Mouse (Mus musculus) cerebellum, adult 18-20 months (tissue): Measurements from ENCODE around the gene Ttc22.
A peak's percentile ranks its signal among the peaks of the same experiment; 100 is the strongest.

Source experiments
- DNase-seq, 2 experiments: peaks; one replicate each; pipeline ENCODE4 v3.0.0; 2021

The Ttc22 gene

DNA sequence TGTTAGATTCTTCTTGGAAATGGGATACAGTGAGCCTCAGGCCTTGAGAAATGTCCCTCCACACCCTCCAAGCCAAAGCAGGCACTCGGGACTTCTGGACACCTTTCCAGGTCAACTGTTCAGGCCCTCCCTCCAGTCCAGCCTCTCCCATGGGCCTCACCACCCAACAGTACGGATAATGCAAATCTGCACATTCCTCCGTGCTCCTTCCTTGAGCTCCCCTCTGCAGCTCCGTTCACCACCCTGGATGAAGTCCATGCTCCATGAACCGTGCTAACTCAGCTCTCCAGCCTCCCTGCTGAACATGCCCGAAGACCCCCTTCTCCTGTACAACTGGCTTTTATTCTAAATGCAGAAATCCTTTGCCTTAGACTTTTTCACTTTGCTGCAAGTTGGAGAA lies 42.5 kb downstream of the Ttc22 start:
- DNase-seq = no peak

DNA sequence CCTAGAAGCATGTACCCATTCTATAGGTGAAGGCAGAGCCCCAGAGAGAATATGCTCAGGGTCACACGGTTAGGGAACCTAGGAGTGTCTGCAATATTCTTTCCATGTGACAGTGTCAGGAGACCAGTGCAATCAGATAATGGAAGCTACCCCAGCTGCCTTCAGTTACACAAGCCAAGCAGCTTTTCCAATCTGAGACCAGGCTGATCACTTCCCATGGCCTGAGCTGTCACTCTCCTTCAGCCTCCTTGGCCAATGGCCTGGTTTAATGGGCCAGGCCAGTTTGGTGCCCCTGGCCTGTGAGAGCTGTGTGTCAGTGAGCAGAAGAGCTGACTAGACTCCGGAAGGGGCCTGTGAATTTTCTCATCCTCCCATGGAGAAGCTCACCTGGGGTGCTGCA lies 43.0 kb downstream of the Ttc22 start:
- no peak for DNase-seq

DNA sequence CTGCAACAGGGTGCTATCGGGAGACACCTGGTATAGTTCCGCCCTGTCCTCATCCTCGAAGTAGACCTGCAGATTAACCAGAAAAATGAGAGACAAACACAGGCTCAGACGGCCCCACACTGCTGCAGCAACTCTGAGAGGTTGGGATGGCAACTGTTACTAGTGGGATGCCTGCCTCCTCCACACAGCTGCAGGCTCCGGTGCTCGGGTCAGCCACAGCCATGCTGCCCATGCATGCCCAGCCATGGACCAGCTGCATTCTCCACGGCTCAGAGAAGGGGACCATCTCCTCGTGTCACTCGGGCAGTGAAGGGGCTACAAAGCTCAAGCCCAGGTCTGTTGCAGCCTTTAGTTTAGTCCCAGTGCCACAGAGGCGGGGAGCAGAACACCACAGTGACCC lies 43.4 kb downstream of the Ttc22 start:
- no peak for DNase-seq

DNA sequence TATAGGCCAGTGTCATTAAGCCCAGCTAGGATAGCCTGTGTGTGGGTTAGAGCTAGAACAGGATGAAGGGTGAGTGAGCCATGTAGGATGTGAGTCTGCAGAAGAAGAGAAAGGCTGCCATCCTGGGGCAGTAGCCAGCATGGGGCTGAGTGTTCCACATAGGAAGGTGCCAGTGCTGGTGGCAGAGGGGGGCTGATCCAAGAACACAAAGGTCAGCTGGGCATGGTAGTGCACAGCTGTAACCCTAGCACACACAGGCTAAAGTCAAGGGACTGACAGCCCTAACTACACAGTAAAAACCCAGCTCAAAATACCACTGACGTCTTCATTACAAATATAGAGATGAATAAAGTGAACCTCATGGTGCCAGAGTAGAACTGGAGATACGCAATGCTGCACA lies 44.3 kb downstream of the Ttc22 start:
- DNase-seq = no peak

DNA sequence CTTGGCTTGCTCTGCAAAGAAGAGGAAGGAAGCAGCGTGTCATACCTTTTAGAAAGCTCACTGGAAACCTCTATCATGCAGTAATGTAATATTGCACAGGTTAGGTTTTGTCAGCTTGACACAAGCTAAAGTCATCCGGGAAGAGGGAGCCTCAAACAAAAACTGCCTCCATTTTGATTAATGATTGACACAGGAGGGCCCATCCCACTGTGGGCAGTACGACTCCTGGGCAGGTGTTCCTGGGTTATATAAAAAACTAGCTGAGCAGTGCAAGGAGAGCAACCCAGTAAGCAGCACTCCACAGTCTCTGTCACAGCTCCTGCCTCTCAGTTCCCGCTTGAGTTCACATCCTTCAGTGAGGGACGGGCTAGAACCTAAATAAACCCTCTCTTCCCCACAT lies 54.5 kb downstream of the Ttc22 start:
- no peak for DNase-seq

DNA sequence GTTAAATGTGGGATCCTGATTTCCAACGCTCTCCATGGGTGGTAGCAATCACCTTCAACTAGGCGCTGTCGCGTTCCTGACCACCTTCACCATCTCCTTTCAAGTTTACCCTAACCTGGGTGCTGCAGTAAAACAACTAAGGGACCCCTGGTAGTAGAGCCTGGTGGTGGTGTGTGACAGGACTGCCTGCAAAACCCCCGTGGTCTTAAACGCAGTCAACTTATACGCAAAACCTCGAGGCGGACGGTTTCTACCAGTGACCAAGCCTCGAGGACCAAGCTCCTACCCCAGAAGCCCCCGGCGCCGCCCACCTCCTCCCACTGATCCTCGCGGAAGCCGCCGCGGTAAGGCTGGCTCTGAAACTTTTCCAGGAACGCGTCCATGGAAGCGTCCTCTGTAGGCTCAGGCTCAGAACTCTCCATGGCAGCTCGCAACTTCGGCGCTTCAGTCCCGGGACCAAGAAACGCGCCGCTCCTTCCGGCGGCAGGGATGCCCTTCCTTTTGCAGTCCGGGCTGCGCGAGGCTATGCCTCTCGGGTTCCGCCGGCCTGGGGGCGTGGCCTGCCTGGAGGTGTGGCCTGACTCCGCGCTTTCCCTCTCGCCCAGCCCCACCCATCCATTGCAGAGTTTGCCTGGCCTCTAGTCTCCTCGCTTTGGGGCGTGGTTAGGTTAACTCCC lies 56.3 kb downstream of the Ttc22 start, which contains the start of gene Ttc4:
Gene Ttc4, minus strand, starts transcription at position 503 of the 677 bp plus-strand sequence.
- peak; percentile 84 to 87 for DNase-seq

DNA sequence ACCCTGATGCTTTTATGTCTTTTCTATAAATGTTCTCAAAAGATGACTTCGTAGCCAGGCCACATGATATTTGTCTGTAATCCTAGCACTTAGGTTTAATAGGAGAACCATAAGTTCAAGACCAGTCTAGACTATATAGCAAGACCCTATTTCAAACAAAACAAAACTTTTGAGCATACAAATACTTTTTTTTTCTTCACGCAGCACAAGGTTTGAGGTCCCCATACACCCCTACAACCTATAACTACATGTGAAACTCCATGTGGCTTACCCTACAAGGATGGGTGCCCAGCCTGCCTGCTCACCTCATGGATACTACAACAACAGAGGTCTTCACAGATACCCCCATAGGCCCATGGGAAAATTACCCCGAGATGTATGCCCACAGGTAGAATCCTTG lies 56.9 kb downstream of the Ttc22 start:
- no peak for DNase-seq

DNA sequence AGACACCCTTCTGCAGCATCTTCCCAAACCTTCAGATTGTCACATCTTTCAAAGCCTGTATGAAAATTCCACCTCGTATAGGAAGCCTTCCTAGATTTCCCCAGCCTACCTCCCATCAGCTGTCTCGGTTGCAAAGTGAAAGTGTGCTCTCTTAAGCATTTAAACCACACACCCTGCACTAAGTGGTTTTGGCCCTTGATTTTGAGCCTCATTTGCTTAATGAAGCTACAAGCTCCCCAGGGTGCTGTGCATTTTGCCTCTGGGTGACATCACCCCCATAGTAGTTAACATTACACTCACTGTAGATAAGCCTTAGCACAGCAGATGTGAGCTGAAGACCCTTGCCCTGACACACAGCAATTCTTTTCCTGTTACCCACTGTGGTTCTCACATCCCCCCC lies 58.7 kb downstream of the Ttc22 start:
- no peak for DNase-seq

DNA sequence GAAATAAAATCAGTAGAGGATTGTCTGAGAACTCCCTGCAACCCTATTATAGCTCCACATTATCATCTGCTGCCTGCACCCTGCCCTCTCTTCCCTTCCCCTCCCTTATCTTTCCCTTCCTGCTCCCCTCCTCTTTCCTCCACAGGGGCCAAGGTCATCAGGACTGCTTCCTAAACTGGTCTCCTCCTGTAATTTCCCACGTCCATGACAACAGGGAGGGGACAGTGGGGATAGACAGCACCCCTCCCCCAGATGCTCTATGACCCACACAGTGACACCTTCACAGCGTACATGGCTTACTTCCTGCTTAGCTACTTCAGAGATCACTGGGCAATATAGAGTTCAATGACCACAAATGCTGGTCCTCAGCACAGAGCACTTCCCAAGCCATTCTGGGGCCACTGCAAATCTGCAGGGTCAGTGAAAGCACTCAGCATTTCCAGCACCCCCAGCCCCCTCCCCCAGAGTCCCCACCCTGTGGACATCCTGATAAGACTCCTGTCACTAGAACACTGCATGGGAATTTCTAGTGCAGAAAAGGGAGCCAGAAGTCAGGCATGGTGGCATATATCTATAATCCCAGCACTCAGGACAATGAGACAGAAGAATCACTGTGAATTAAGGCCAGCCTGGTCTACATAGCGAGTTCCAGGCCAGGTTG lies 66.5 kb downstream of the Ttc22 start:
- DNase-seq = no peak
